Mouse (Mus musculus) bone marrow, adult 2 months (tissue): Measurements from ENCODE around the gene Fbxw21.

Experiments
- CTCF ChIP-seq: fragments of 200-500 bp; IDR thresholded peaks from 2 replicates; pipeline ENCODE4 v1.5.1; 2011; ENCODE audit warnings: low read length, control low read depth; ENCODE audit not compliant: control insufficient read depth, insufficient read depth
- POLR2A ChIP-seq: fragments of 200-500 bp; IDR thresholded peaks from 2 replicates; pipeline ENCODE4 v1.6.1; 2011; ENCODE audit warnings: low read depth, mild to moderate bottlenecking, control low read depth, low read length, borderline replicate concordance; ENCODE audit not compliant: control insufficient read depth

GRCm38 (mm10) chr9:109105648-109106047 lies 56.2 kb downstream of the Fbxw21 start:
- TF ChIP-seq POLR2A, result no peak
- TF ChIP-seq CTCF, result no peak
